Mouse (Mus musculus): Measurements from ENCODE around the gene Trpm3. TPM values are rescaled to one million over a fixed set of nuclear protein-coding genes. Genes with fewer than 3 reads are reported as not detected.

Trpm3 gene
- total RNA-seq, 2 experiments from 2014 or later = 0.62 to 0.64 TPM

- no peak for DNase-seq (ENCODE audit: low spot score)
Measured at GRCm38 (mm10) chr19:22635635-22636034, 496.8 kb downstream of the Trpm3 start.

GRCm38 (mm10) chr19:22637786-22638185, 498.9 kb downstream of the Trpm3 start:
- no peak for DNase-seq (ENCODE audit: low spot score)

- no peak for DNase-seq (ENCODE audit: low spot score)
Measured at GRCm38 (mm10) chr19:22638394-22638954, 499.6 kb downstream of the Trpm3 start.

- DNase-seq (ENCODE audit: low spot score) = no peak
Measured at GRCm38 (mm10) chr19:22642124-22642523, 503.3 kb downstream of the Trpm3 start.

GRCm38 (mm10) chr19:22656466-22657215, 517.8 kb downstream of the Trpm3 start:
- DNase-seq (ENCODE audit: low spot score) = no peak

- no peak for DNase-seq (ENCODE audit: low spot score)
Measured at GRCm38 (mm10) chr19:22657251-22657650, 518.4 kb downstream of the Trpm3 start.

- DNase-seq (ENCODE audit: low spot score) = no peak
Measured at GRCm38 (mm10) chr19:22665401-22665800, 526.6 kb downstream of the Trpm3 start.

GRCm38 (mm10) chr19:22670222-22670621, 531.4 kb downstream of the Trpm3 start:
- DNase-seq (ENCODE audit: low spot score) = no peak

GRCm38 (mm10) chr19:22672892-22673291, 534.0 kb downstream of the Trpm3 start:
- no peak for DNase-seq (ENCODE audit: low spot score)

- no peak for DNase-seq (ENCODE audit: low spot score)
Measured at GRCm38 (mm10) chr19:22676206-22676605, 537.4 kb downstream of the Trpm3 start.

GRCm38 (mm10) chr19:22682238-22682637, 543.4 kb downstream of the Trpm3 start:
- no peak for DNase-seq (ENCODE audit: low spot score)

GRCm38 (mm10) chr19:22691995-22692394, 553.1 kb downstream of the Trpm3 start:
- DNase-seq (ENCODE audit: low spot score) = no peak

GRCm38 (mm10) chr19:22692553-22692952, 553.7 kb downstream of the Trpm3 start:
- DNase-seq (ENCODE audit: low spot score) = peak; percentile 6

GRCm38 (mm10) chr19:22692956-22693355, 554.1 kb downstream of the Trpm3 start:
- no peak for DNase-seq (ENCODE audit: low spot score)

GRCm38 (mm10) chr19:22695423-22695822, 556.6 kb downstream of the Trpm3 start:
- no peak for DNase-seq (ENCODE audit: low spot score)

- DNase-seq (ENCODE audit: low spot score) = no peak
Measured at GRCm38 (mm10) chr19:22698737-22699136, 559.9 kb downstream of the Trpm3 start.

- no peak for DNase-seq (ENCODE audit: low spot score)
Measured at GRCm38 (mm10) chr19:22700871-22701651, 562.2 kb downstream of the Trpm3 start.

GRCm38 (mm10) chr19:22703876-22704275, 565.0 kb downstream of the Trpm3 start:
- DNase-seq (ENCODE audit: low spot score) = peak; percentile 4

- no peak for DNase-seq (ENCODE audit: low spot score)
Measured at GRCm38 (mm10) chr19:22705414-22705813, 566.6 kb downstream of the Trpm3 start.

GRCm38 (mm10) chr19:22719027-22719426, 580.2 kb downstream of the Trpm3 start:
- no peak for DNase-seq (ENCODE audit: low spot score)

GRCm38 (mm10) chr19:22729846-22730245, 591.0 kb downstream of the Trpm3 start:
- no peak for DNase-seq (ENCODE audit: low spot score)

- no peak for DNase-seq (ENCODE audit: low spot score)
Measured at GRCm38 (mm10) chr19:22730971-22731370, 592.1 kb downstream of the Trpm3 start.

All from gastrocnemius, adult 18-20 months (tissue).